In genomic region chr9:120542241-120542640, GRCm38 (mm10) we compare ENCODE assay signal across 21 mouse cellular contexts. TPM values are rescaled to one million over a fixed set of nuclear protein-coding genes. Genes with fewer than 3 reads are reported as not detected.
DNase-seq lines count a peak whose midpoint lies in the region; ATAC-seq and TF ChIP-seq lines count a peak whose summit lies in the region.
"Had no signal": no experiment of that assay in that cellular context is flagged by ENCODE, and none has a peak within 500 bp of the region (broad histone marks: within the 10 kb centered on the region; RNA-seq: fewer than 3 reads in every experiment).

No protein-coding gene starts in this region.

- TF ChIP-seq CTCF in lung, embryonic 14.5 days (IDR thresholded peaks at IDR 0.05; ENCODE audit: low read depth): no peak

- H3K27me3 ChIP-seq in lung, embryonic 14.5 days (ENCODE audit: insufficient read depth, low read length): peaks cover 9% of the 10 kb centered on the region; the same call in 1 of the 2 replicates
- H3K27me3 ChIP-seq in embryonic facial prominence, embryonic 11.5 days (ENCODE audit: control insufficient read depth, insufficient read depth, low read length): peaks cover 6% of the 10 kb centered on the region
- peaks cover 19% of the 10 kb centered on the region for H3K27me3 ChIP-seq in embryonic facial prominence, embryonic 15.5 days
- H3K27me3 ChIP-seq in stomach, embryonic 16.5 days (ENCODE audit: control insufficient read depth, insufficient read depth, low read length): 0 out of 2 replicates have a peak, but pooled peaks cover 2% of the 10 kb centered on the region

- H3K4me2 ChIP-seq in lung, embryonic 14.5 days: peak overlapping the region; percentile 48
- H3K4me2 ChIP-seq in embryonic facial prominence, embryonic 11.5 days (ENCODE audit: low read depth, low read length): no peak overlapping the region; the same call in 1 of the 2 replicates
- no peak overlapping the region for H3K4me2 ChIP-seq in embryonic facial prominence, embryonic 15.5 days (replicated peaks)
- H3K4me2 ChIP-seq in stomach, embryonic 16.5 days (ENCODE audit: low read depth, low read length): peak overlapping the region; percentile 3; the same call in 1 of the 2 replicates
- H3K4me2 ChIP-seq: heart, embryonic 11.5 days; hindbrain, embryonic 13.5 days; midbrain, embryonic 15.5 days had no signal

- no peak overlapping the region; the same call in 1 of the 2 replicates for H3K4me3 ChIP-seq in lung, embryonic 14.5 days (ENCODE audit: low read depth, low read length)
- H3K4me3 ChIP-seq in embryonic facial prominence, embryonic 11.5 days (ENCODE audit: low read depth, low read length): no peak overlapping the region
- no peak overlapping the region for H3K4me3 ChIP-seq in embryonic facial prominence, embryonic 15.5 days (replicated peaks)
- H3K4me3 ChIP-seq in stomach, embryonic 16.5 days (replicated peaks; ENCODE audit: low read length): no peak overlapping the region
- H3K4me3 ChIP-seq: hindbrain, embryonic 13.5 days; midbrain, embryonic 15.5 days had no signal

- no peak for DNase-seq in lung, embryonic 14.5 days
- no peak for DNase-seq in lung, postnatal 10 days
- peak; percentile 56 for DNase-seq in embryonic facial prominence, embryonic 11.5 days (ENCODE audit: low spot score)
- no peak for DNase-seq in thymus, postnatal 10 days (ENCODE audit: low spot score in 2 of 2)
- no peak for DNase-seq in urinary bladder, adult 18-20 months (ENCODE audit: low spot score in 2 of 2)
- DNase-seq: adrenal gland, adult 2 months; cerebellum, adult 8-10 months; gastrocnemius, postnatal 36 days; heart, postnatal 10 days; kidney, adult 8-10 months; kidney, postnatal 25 days; liver; retina, postnatal 1 day; right cerebral cortex, postnatal 4 days; thymus, postnatal 4 days had no signal

- H3K27ac ChIP-seq in lung, embryonic 14.5 days (ENCODE audit: low read depth): peak overlapping the region; percentile 77
- no peak overlapping the region for H3K27ac ChIP-seq in embryonic facial prominence, embryonic 11.5 days (replicated peaks; ENCODE audit: low read depth, low read length)
- H3K27ac ChIP-seq in embryonic facial prominence, embryonic 15.5 days (replicated peaks): no peak overlapping the region
- peak overlapping the region; percentile 42 for H3K27ac ChIP-seq in stomach, embryonic 16.5 days (ENCODE audit: low read length)
- H3K27ac ChIP-seq: hindbrain, embryonic 13.5 days; midbrain, embryonic 15.5 days had no signal

- no peaks in the 10 kb centered on the region for H3K9me3 ChIP-seq in lung, embryonic 14.5 days (ENCODE audit: low read depth, low read length)
- no peaks in the 10 kb centered on the region for H3K9me3 ChIP-seq in embryonic facial prominence, embryonic 11.5 days (replicated peaks; ENCODE audit: control insufficient read depth, low read length)
- no peaks in the 10 kb centered on the region for H3K9me3 ChIP-seq in embryonic facial prominence, embryonic 15.5 days (replicated peaks)
- H3K9me3 ChIP-seq in stomach, embryonic 16.5 days (replicated peaks; ENCODE audit: control insufficient read depth, low read length): no peaks in the 10 kb centered on the region
- H3K9me3 ChIP-seq: hindbrain, embryonic 13.5 days; midbrain, embryonic 15.5 days had no signal

- H3K36me3 ChIP-seq in lung, embryonic 14.5 days (ENCODE audit: insufficient read depth): no peaks in the 10 kb centered on the region
- H3K36me3 ChIP-seq in embryonic facial prominence, embryonic 11.5 days (replicated peaks; ENCODE audit: control insufficient read depth, insufficient read depth, low read depth, low read length): no peaks in the 10 kb centered on the region
- H3K36me3 ChIP-seq in embryonic facial prominence, embryonic 15.5 days: no peaks in the 10 kb centered on the region
- no peaks in the 10 kb centered on the region for H3K36me3 ChIP-seq in stomach, embryonic 16.5 days (ENCODE audit: control insufficient read depth, insufficient read depth, low read length)
- H3K36me3 ChIP-seq: hindbrain, embryonic 13.5 days; midbrain, embryonic 15.5 days had no signal

- H3K9ac ChIP-seq in lung, embryonic 14.5 days: no peak overlapping the region
- H3K9ac ChIP-seq in embryonic facial prominence, embryonic 11.5 days (replicated peaks; ENCODE audit: low read length): no peak overlapping the region
- H3K9ac ChIP-seq in embryonic facial prominence, embryonic 15.5 days: no peak overlapping the region
- no peak overlapping the region for H3K9ac ChIP-seq in stomach, embryonic 16.5 days (ENCODE audit: low read length)
- H3K9ac ChIP-seq: hindbrain, embryonic 13.5 days; midbrain, embryonic 15.5 days had no signal

- ATAC-seq in lung, embryonic 14.5 days (ENCODE audit: insufficient read depth): no peak
- no peak for ATAC-seq in embryonic facial prominence, embryonic 11.5 days (replicated peaks; ENCODE audit: insufficient number of reproducible peaks, low FRiP score, low TSS enrichment, low read depth)
- 0 out of 2 replicates have a peak, but pooled peaks have one; percentile 6 for ATAC-seq in embryonic facial prominence, embryonic 15.5 days (ENCODE audit: insufficient number of reproducible peaks, low FRiP score, low TSS enrichment, low read depth)
- no peak for ATAC-seq in stomach, embryonic 16.5 days (ENCODE audit: insufficient read depth, low FRiP score)
- ATAC-seq: forebrain, embryonic 16.5 days; midbrain, embryonic 15.5 days had no signal

- 21% methylated on average over 6 of the region's 6 CpGs for WGBS in lung, embryonic 14.5 days
- 10% methylated on average over 6 of the region's 6 CpGs for WGBS in embryonic facial prominence, embryonic 11.5 days
- 4% methylated on average over 6 of the region's 6 CpGs for WGBS in embryonic facial prominence, embryonic 15.5 days
- WGBS in stomach, embryonic 16.5 days: 14% methylated on average over 6 of the region's 6 CpGs

- peaks cover 12% of the 10 kb centered on the region for H3K4me1 ChIP-seq in lung, embryonic 14.5 days (ENCODE audit: insufficient read depth)
- 0 out of 2 replicates have a peak, but pooled peaks cover 2% of the 10 kb centered on the region for H3K4me1 ChIP-seq in embryonic facial prominence, embryonic 11.5 days (ENCODE audit: control insufficient read depth, insufficient read depth, low read length)
- peaks cover 39% of the 10 kb centered on the region for H3K4me1 ChIP-seq in embryonic facial prominence, embryonic 15.5 days
- H3K4me1 ChIP-seq in stomach, embryonic 16.5 days (ENCODE audit: control insufficient read depth, insufficient read depth, low read length): peaks cover 8% of the 10 kb centered on the region

RNA-seq across cellular contexts. Expression of gene Entpd3, which starts 2.6 kb away (rescaled TPM):
- polyA plus RNA-seq in lung, embryonic 14.5 days (2014; fragmentation: Nextera tagmentation; extraction: Ambion mirVana): 14.9 TPM in 2 replicates
- 0.53 and 1.1 TPM in 2 replicates for polyA plus RNA-seq in embryonic facial prominence, embryonic 11.5 days (2014; fragmentation: Nextera tagmentation; extraction: Ambion mirVana)
- polyA plus RNA-seq in embryonic facial prominence, embryonic 15.5 days (2015; fragmentation: Nextera tagmentation; extraction: Ambion mirVana): 6.6 and 7.7 TPM in 2 replicates
- polyA plus RNA-seq in stomach, embryonic 16.5 days (2015; fragmentation: Nextera tagmentation; extraction: Ambion mirVana): 5.4 and 5.6 TPM in 2 replicates

RNA-seq across cellular contexts. Expression of gene Rpl14, which starts 29.0 kb away (rescaled TPM):
- polyA plus RNA-seq in lung, embryonic 14.5 days (2014; fragmentation: Nextera tagmentation; extraction: Ambion mirVana): 1,001 and 1,027 TPM in 2 replicates
- 1,013 and 1,065 TPM in 2 replicates for polyA plus RNA-seq in embryonic facial prominence, embryonic 11.5 days (2014; fragmentation: Nextera tagmentation; extraction: Ambion mirVana)
- 799 and 857 TPM in 2 replicates for polyA plus RNA-seq in embryonic facial prominence, embryonic 15.5 days (2015; fragmentation: Nextera tagmentation; extraction: Ambion mirVana)
- 689 and 823 TPM in 2 replicates for polyA plus RNA-seq in stomach, embryonic 16.5 days (2015; fragmentation: Nextera tagmentation; extraction: Ambion mirVana)

RNA-seq across cellular contexts. Expression of gene Eif1b, which starts 50.2 kb away (rescaled TPM):
- 195 and 196 TPM in 2 replicates for polyA plus RNA-seq in lung, embryonic 14.5 days (2014; fragmentation: Nextera tagmentation; extraction: Ambion mirVana)
- 245 and 261 TPM in 2 replicates for polyA plus RNA-seq in embryonic facial prominence, embryonic 11.5 days (2014; fragmentation: Nextera tagmentation; extraction: Ambion mirVana)
- 146 and 158 TPM in 2 replicates for polyA plus RNA-seq in embryonic facial prominence, embryonic 15.5 days (2015; fragmentation: Nextera tagmentation; extraction: Ambion mirVana)
- 129 and 138 TPM in 2 replicates for polyA plus RNA-seq in stomach, embryonic 16.5 days (2015; fragmentation: Nextera tagmentation; extraction: Ambion mirVana)

Comparison
In these comparisons a context has a peak if more than half of its experiments do, and no peak if none do; other contexts are left out.
1. H3K27ac ChIP-seq: peak in lung, embryonic 14.5 days (single experiment) and stomach, embryonic 16.5 days (single experiment); none in embryonic facial prominence, embryonic 11.5 days (single experiment) and embryonic facial prominence, embryonic 15.5 days (single experiment).
2. H3K4me2 ChIP-seq: peak in lung, embryonic 14.5 days (single experiment) and stomach, embryonic 16.5 days (single experiment); none in embryonic facial prominence, embryonic 11.5 days (single experiment) and embryonic facial prominence, embryonic 15.5 days (single experiment).